Mouse (Mus musculus): ENCODE results near the gene Snx21. TPM values are rescaled to one million over a fixed set of nuclear protein-coding genes. Genes with fewer than 3 reads are reported as not detected.

Snx21 gene
- 3.2 TPM for polyA plus RNA-seq (2017; shearing (Covaris generic))

GRCm38 (mm10) chr2:164785481-164786387 is at the start of gene Snx21:
Gene Snx21, plus strand, starts transcription at chr2:164785823.

GRCm38 (mm10) chr2:164745843-164746479 is 39.7 kb upstream of the Snx21 start, which contains the start of the genes Wfdc3 and Dnttip1:
Gene Wfdc3, minus strand, starts transcription at chr2:164745931.
Gene Dnttip1, plus strand, starts transcription at chr2:164745983.

GRCm38 (mm10) chr2:164769258-164770037 is 16.2 kb upstream of the Snx21 start, which contains the start of gene Ube2c:
Gene Ube2c, plus strand, starts transcription at chr2:164769898.

GRCm38 (mm10) chr2:164779481-164780086 is 6.0 kb upstream of the Snx21 start, which contains the start of gene Tnnc2:
Gene Tnnc2, minus strand, starts transcription at chr2:164779967.

GRCm38 (mm10) chr2:164804533-164805331 is 19.1 kb downstream of the Snx21 start, which contains the start of the genes Acot8 and Zswim3:
Gene Acot8, minus strand, starts transcription at chr2:164804882.
Gene Zswim3, plus strand, starts transcription at chr2:164805098.

GRCm38 (mm10) chr2:164822636-164823165 is 37.1 kb downstream of the Snx21 start, which contains the start of gene Zswim1:
Gene Zswim1, plus strand, starts transcription at chr2:164822686.

GRCm38 (mm10) chr2:164828437-164828836 is 42.8 kb downstream of the Snx21 start, which contains the start of gene Spata25:
Gene Spata25, minus strand, starts transcription at chr2:164828537.

GRCm38 (mm10) chr2:164832748-164833301 is 47.2 kb downstream of the Snx21 start, which contains the start of gene Ctsa:
Gene Ctsa, plus strand, starts transcription at chr2:164832873.

GRCm38 (mm10) chr2:164833314-164833959 is 47.8 kb downstream of the Snx21 start, which contains the start of gene Neurl2:
Gene Neurl2, minus strand, starts transcription at chr2:164833456.

Other genes with a start within 250 kb of the Snx21 start
- not detected for gene Wfdc2, start 223.4 kb upstream of the Snx21 start, polyA plus RNA-seq (2017; shearing (Covaris generic))
- gene Spint3, start 212.4 kb upstream of the Snx21 start, polyA plus RNA-seq (2017; shearing (Covaris generic)) = not detected
- gene Wfdc6a, start 200.4 kb upstream of the Snx21 start, polyA plus RNA-seq (2017; shearing (Covaris generic)) = not detected
- not detected for gene Eppin, start 192.2 kb upstream of the Snx21 start, polyA plus RNA-seq (2017; shearing (Covaris generic))
- gene Wfdc6b, start 172.3 kb upstream of the Snx21 start, polyA plus RNA-seq (2017; shearing (Covaris generic)) = not detected
- not detected for gene Wfdc8, start 172.2 kb upstream of the Snx21 start, polyA plus RNA-seq (2017; shearing (Covaris generic))
- gene Wfdc16, start 147.0 kb upstream of the Snx21 start, polyA plus RNA-seq (2017; shearing (Covaris generic)) = not detected
- gene Wfdc10, start 129.8 kb upstream of the Snx21 start, polyA plus RNA-seq (2017; shearing (Covaris generic)) = not detected
- gene Wfdc9, start 129.2 kb upstream of the Snx21 start, polyA plus RNA-seq (2017; shearing (Covaris generic)) = not detected
- not detected for gene Wfdc11, start 111.7 kb upstream of the Snx21 start, polyA plus RNA-seq (2017; shearing (Covaris generic))
- not detected for gene Wfdc13, start 100.7 kb upstream of the Snx21 start, polyA plus RNA-seq (2017; shearing (Covaris generic))
- not detected for gene Spint4, start 87.3 kb upstream of the Snx21 start, polyA plus RNA-seq (2017; shearing (Covaris generic))
- not detected for gene Spint5, start 70.5 kb upstream of the Snx21 start, polyA plus RNA-seq (2017; shearing (Covaris generic))
- gene Wfdc3, start 39.9 kb upstream of the Snx21 start, polyA plus RNA-seq (2017; shearing (Covaris generic)) = 0.31 TPM
- 53.3 TPM for gene Dnttip1, start 39.8 kb upstream of the Snx21 start, polyA plus RNA-seq (2017; shearing (Covaris generic))
- gene Ube2c, start 15.9 kb upstream of the Snx21 start, polyA plus RNA-seq (2017; shearing (Covaris generic)) = 0.85 TPM
- gene Tnnc2, start 5.9 kb upstream of the Snx21 start, polyA plus RNA-seq (2017; shearing (Covaris generic)) = not detected
- gene Acot8, start 19.1 kb downstream of the Snx21 start, polyA plus RNA-seq (2017; shearing (Covaris generic)) = 27.0 TPM
- 3.1 TPM for gene Zswim3, start 19.3 kb downstream of the Snx21 start, polyA plus RNA-seq (2017; shearing (Covaris generic))
- 14.0 TPM for gene Zswim1, start 36.9 kb downstream of the Snx21 start, polyA plus RNA-seq (2017; shearing (Covaris generic))
- gene Spata25, start 42.7 kb downstream of the Snx21 start, polyA plus RNA-seq (2017; shearing (Covaris generic)) = not detected
- gene Ctsa, start 47.0 kb downstream of the Snx21 start, polyA plus RNA-seq (2017; shearing (Covaris generic)) = 127 TPM
- gene Neurl2, start 47.6 kb downstream of the Snx21 start, polyA plus RNA-seq (2017; shearing (Covaris generic)) = 0.77 TPM
- gene Pltp, start 71.9 kb downstream of the Snx21 start, polyA plus RNA-seq (2017; shearing (Covaris generic)) = 5.0 TPM
- gene Pcif1, start 93.5 kb downstream of the Snx21 start, polyA plus RNA-seq (2017; shearing (Covaris generic)) = 133 TPM
- 40.2 TPM for gene Zfp335, start 125.9 kb downstream of the Snx21 start, polyA plus RNA-seq (2017; shearing (Covaris generic))
- gene Mmp9, start 155.0 kb downstream of the Snx21 start, polyA plus RNA-seq (2017; shearing (Covaris generic)) = 3.1 TPM
- gene Slc12a5, start 175.0 kb downstream of the Snx21 start, polyA plus RNA-seq (2017; shearing (Covaris generic)) = 0.54 TPM
- gene Ncoa5, start 249.0 kb downstream of the Snx21 start, polyA plus RNA-seq (2017; shearing (Covaris generic)) = 36.7 TPM

Measured in effector memory CD4-positive, alpha-beta T cell, adult 5 months (primary cell).